Comparison of ENCODE assay signal across 19 mouse cellular contexts in the genomic region with DNA sequence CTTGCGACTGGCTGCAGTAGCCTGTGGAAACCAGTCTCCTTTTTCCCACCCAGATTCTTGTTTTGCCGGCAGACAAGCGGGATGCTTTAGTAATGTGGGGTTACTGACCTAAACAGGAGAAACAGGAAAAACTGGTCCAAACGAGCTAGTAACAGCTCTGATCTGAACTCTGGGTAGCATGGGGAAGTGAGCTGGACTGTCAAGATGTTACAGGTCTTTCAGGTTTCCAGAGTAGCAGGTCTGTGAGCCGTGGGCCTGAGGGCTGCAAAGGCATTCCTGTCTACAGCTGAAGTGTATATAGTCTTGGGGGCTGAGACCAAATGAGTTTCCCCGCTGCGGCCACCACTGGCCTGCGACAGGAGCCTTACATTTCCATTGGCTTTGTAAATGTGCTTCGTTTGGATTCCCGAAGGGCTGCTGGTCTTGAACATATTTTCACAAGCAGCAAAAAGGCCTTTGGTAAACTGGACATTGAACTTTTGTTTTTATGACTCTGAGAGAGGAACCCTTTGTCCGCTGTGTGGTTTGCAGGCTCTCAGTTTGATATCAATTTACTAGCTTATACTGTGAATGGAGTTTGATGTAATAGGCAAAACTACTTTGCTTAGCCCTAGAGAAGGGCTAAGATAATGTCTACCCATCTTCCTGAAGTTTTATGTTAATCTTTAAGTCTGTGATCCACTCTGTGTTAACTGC. TPM values are rescaled to one million over a fixed set of nuclear protein-coding genes. Genes with fewer than 3 reads are reported as not detected.
DNase-seq lines count a peak whose midpoint lies in the region; ATAC-seq lines count a peak whose summit lies in the region.
"Had no signal": no experiment of that assay in that cellular context is flagged by ENCODE, and none has a peak within 500 bp of the region (broad histone marks: within the 10 kb centered on the region; RNA-seq: fewer than 3 reads in every experiment).

No protein-coding gene starts in this region.

- H3K27me3 ChIP-seq in kidney, embryonic 14.5 days (ENCODE audit: control insufficient read depth, insufficient read depth, low read length) = no peaks in the 10 kb centered on the region
- no peaks in the 10 kb centered on the region for H3K27me3 ChIP-seq in neural tube, embryonic 11.5 days (ENCODE audit: control insufficient read depth, insufficient read depth, low read length)
- no peaks in the 10 kb centered on the region for H3K27me3 ChIP-seq in neural tube, embryonic 15.5 days (replicated peaks)
- H3K27me3 ChIP-seq in stomach, embryonic 16.5 days (ENCODE audit: control insufficient read depth, insufficient read depth, low read length) = no peaks in the 10 kb centered on the region
- H3K27me3 ChIP-seq: embryonic facial prominence, embryonic 12.5 days; megakaryocyte, embryonic 14.5 days had no signal

- no peak overlapping the region for H3K4me2 ChIP-seq in kidney, embryonic 14.5 days (replicated peaks; ENCODE audit: low read depth, low read length)
- H3K4me2 ChIP-seq in neural tube, embryonic 11.5 days (ENCODE audit: low read depth) = no peak overlapping the region
- no peak overlapping the region for H3K4me2 ChIP-seq in neural tube, embryonic 15.5 days
- H3K4me2 ChIP-seq in stomach, embryonic 16.5 days (ENCODE audit: low read depth, low read length) = no peak overlapping the region
- H3K4me2 ChIP-seq: embryonic facial prominence, embryonic 12.5 days had no signal

- no peak for DNase-seq in kidney, adult 18-20 months
- DNase-seq in neural tube, embryonic 11.5 days (ENCODE audit: low spot score) = no peak
- DNase-seq in forelimb bud, embryonic 11.5 days (ENCODE audit: low read depth, low spot score) = peak; percentile 45
- no peak for DNase-seq in testis, postnatal 14 days (ENCODE audit: low spot score)
- DNase-seq in left cerebral cortex, postnatal 10 days (ENCODE audit: extremely low spot score in 1 of 2, low spot score in 2 of 2) = no peak
- DNase-seq: cerebellum, adult 2 months; gastrocnemius, adult 2 months; kidney, adult 9 months; layer of hippocampus, postnatal 36 days had no signal

- no peak overlapping the region for H3K9ac ChIP-seq in kidney, embryonic 14.5 days (ENCODE audit: low read depth, low read length)
- H3K9ac ChIP-seq in neural tube, embryonic 11.5 days (ENCODE audit: low read length) = no peak overlapping the region
- no peak overlapping the region for H3K9ac ChIP-seq in neural tube, embryonic 15.5 days (replicated peaks)
- no peak overlapping the region for H3K9ac ChIP-seq in stomach, embryonic 16.5 days (ENCODE audit: low read length)
- H3K9ac ChIP-seq: embryonic facial prominence, embryonic 12.5 days; liver, embryonic 14.5 days had no signal

- no peaks in the 10 kb centered on the region for H3K9me3 ChIP-seq in kidney, embryonic 14.5 days (ENCODE audit: control insufficient read depth, low read length)
- no peaks in the 10 kb centered on the region for H3K9me3 ChIP-seq in neural tube, embryonic 11.5 days (ENCODE audit: control insufficient read depth, low read length)
- H3K9me3 ChIP-seq in neural tube, embryonic 15.5 days (replicated peaks) = no peaks in the 10 kb centered on the region
- H3K9me3 ChIP-seq in stomach, embryonic 16.5 days (replicated peaks; ENCODE audit: control insufficient read depth, low read length) = no peaks in the 10 kb centered on the region
- H3K9me3 ChIP-seq: embryonic facial prominence, embryonic 12.5 days; G1E; heart, embryonic 10.5 days; megakaryocyte, embryonic 14.5 days had no signal

- 50% methylated on average over 11 of the region's 11 CpGs for WGBS in kidney, embryonic 14.5 days
- WGBS in neural tube, embryonic 11.5 days = 62% methylated on average over 11 of the region's 11 CpGs
- 69% methylated on average over 11 of the region's 11 CpGs for whole genome bisulfite sequencing in neural tube, embryonic 15.5 days
- WGBS in stomach, embryonic 16.5 days = 41% methylated on average over 11 of the region's 11 CpGs

- peak; percentile 54; the same call in 1 of the 2 replicates for ATAC-seq in kidney, embryonic 14.5 days (ENCODE audit: low FRiP score, low TSS enrichment)
- no peak for ATAC-seq in neural tube, embryonic 11.5 days (ENCODE audit: insufficient read depth, low FRiP score, low TSS enrichment)
- ATAC-seq in neural tube, embryonic 15.5 days (ENCODE audit: low FRiP score) = no peak
- peak; percentile 71 for ATAC-seq in stomach, embryonic 16.5 days (ENCODE audit: insufficient read depth, low FRiP score)
- ATAC-seq: forebrain, embryonic 14.5 days had no signal

- intact Hi-C loops in left cerebral cortex, postnatal 10 days (cut with DNase I) = no loop called here

- no peak overlapping the region for H3K4me3 ChIP-seq in kidney, embryonic 14.5 days (ENCODE audit: low read length)
- H3K4me3 ChIP-seq in neural tube, embryonic 11.5 days (ENCODE audit: low read depth, low read length) = no peak overlapping the region
- H3K4me3 ChIP-seq in neural tube, embryonic 15.5 days (replicated peaks) = no peak overlapping the region
- no peak overlapping the region for H3K4me3 ChIP-seq in stomach, embryonic 16.5 days (replicated peaks; ENCODE audit: low read length)
- H3K4me3 ChIP-seq: embryonic facial prominence, embryonic 12.5 days; gastrocnemius, adult 2 months; heart, embryonic 10.5 days; megakaryocyte, embryonic 14.5 days had no signal

- H3K27ac ChIP-seq in kidney, embryonic 14.5 days (ENCODE audit: low read depth, low read length) = peak overlapping the region; percentile 9; the same call in 1 of the 2 replicates
- H3K27ac ChIP-seq in neural tube, embryonic 11.5 days (ENCODE audit: low read depth, low read length) = 0 out of 2 replicates have a peak overlapping the region, but pooled peaks have one; percentile 20
- H3K27ac ChIP-seq in neural tube, embryonic 15.5 days (replicated peaks) = no peak overlapping the region
- H3K27ac ChIP-seq in stomach, embryonic 16.5 days (ENCODE audit: low read length) = peak overlapping the region; percentile 30
- H3K27ac ChIP-seq: embryonic facial prominence, embryonic 12.5 days; gastrocnemius, adult 2 months; heart, embryonic 10.5 days; liver, embryonic 14.5 days had no signal

- H3K36me3 ChIP-seq in kidney, embryonic 14.5 days (ENCODE audit: control insufficient read depth, insufficient read depth, low read length) = peaks cover 24% of the 10 kb centered on the region
- peaks cover 7% of the 10 kb centered on the region for H3K36me3 ChIP-seq in neural tube, embryonic 11.5 days (ENCODE audit: control insufficient read depth, insufficient read depth, low read length)
- peaks cover 23% of the 10 kb centered on the region for H3K36me3 ChIP-seq in neural tube, embryonic 15.5 days
- peaks cover 18% of the 10 kb centered on the region; the same call in 1 of the 2 replicates for H3K36me3 ChIP-seq in stomach, embryonic 16.5 days (ENCODE audit: control insufficient read depth, insufficient read depth, low read length)

- 0 out of 2 replicates have a peak, but pooled peaks cover 3% of the 10 kb centered on the region for H3K4me1 ChIP-seq in kidney, embryonic 14.5 days (ENCODE audit: control insufficient read depth, insufficient read depth, low read length)
- no peaks in the 10 kb centered on the region for H3K4me1 ChIP-seq in neural tube, embryonic 11.5 days (ENCODE audit: control insufficient read depth, insufficient read depth, low read length)
- H3K4me1 ChIP-seq in neural tube, embryonic 15.5 days = no peaks in the 10 kb centered on the region
- H3K4me1 ChIP-seq in stomach, embryonic 16.5 days (ENCODE audit: control insufficient read depth, insufficient read depth, low read length) = peaks cover 5% of the 10 kb centered on the region; the same call in 1 of the 2 replicates
- H3K4me1 ChIP-seq: embryonic facial prominence, embryonic 12.5 days had no signal

RNA-seq across cellular contexts. Expression of gene Rnf44, which starts 17.7 kb away (rescaled TPM):
- 74.0 and 92.7 TPM in 2 replicates for polyA plus RNA-seq in kidney, embryonic 14.5 days (2014; fragmentation: Nextera tagmentation; extraction: Ambion mirVana)
- polyA plus RNA-seq in neural tube, embryonic 11.5 days (2014; fragmentation: Nextera tagmentation; extraction: Ambion mirVana) = 126 and 130 TPM in 2 replicates
- polyA plus RNA-seq in neural tube, embryonic 15.5 days (2015; fragmentation: Nextera tagmentation; extraction: Ambion mirVana) = 73.5 and 76.3 TPM in 2 replicates
- 52.5 and 56.5 TPM in 2 replicates for polyA plus RNA-seq in stomach, embryonic 16.5 days (2015; fragmentation: Nextera tagmentation; extraction: Ambion mirVana)
- total RNA-seq in left cerebral cortex, postnatal 10 days (2021) = 100 to 1,000 TPM in 1 of 2 experiments, 10 to 100 TPM in 1; 97.4 to 102 TPM

RNA-seq across cellular contexts. Expression of gene Cdhr2, which starts 25.2 kb away (rescaled TPM):
- 1.2 and 1.9 TPM in 2 replicates for polyA plus RNA-seq in kidney, embryonic 14.5 days (2014; fragmentation: Nextera tagmentation; extraction: Ambion mirVana)
- 0.07 and 0.15 TPM in 2 replicates for polyA plus RNA-seq in neural tube, embryonic 11.5 days (2014; fragmentation: Nextera tagmentation; extraction: Ambion mirVana)
- polyA plus RNA-seq in neural tube, embryonic 15.5 days (2015; fragmentation: Nextera tagmentation; extraction: Ambion mirVana) = 0.22 and 1.4 TPM in 2 replicates
- 9.6 and 9.9 TPM in 2 replicates for polyA plus RNA-seq in stomach, embryonic 16.5 days (2015; fragmentation: Nextera tagmentation; extraction: Ambion mirVana)
- under 1 TPM; 0.34 to 0.51 TPM for total RNA-seq in left cerebral cortex, postnatal 10 days (2021)
- total RNA-seq: G1E; gastrocnemius, adult 2 months; hematopoietic stem cell, adult 5-6 weeks had no signal
- polyA plus RNA-seq: G1E had no signal

RNA-seq across cellular contexts. Expression of gene Faf2, which starts 54.5 kb away (rescaled TPM):
- polyA plus RNA-seq in kidney, embryonic 14.5 days (2014; fragmentation: Nextera tagmentation; extraction: Ambion mirVana) = 87.5 and 126 TPM in 2 replicates
- polyA plus RNA-seq in neural tube, embryonic 11.5 days (2014; fragmentation: Nextera tagmentation; extraction: Ambion mirVana) = 99.0 and 102 TPM in 2 replicates
- 58.1 and 64.7 TPM in 2 replicates for polyA plus RNA-seq in neural tube, embryonic 15.5 days (2015; fragmentation: Nextera tagmentation; extraction: Ambion mirVana)
- 67.4 and 71.9 TPM in 2 replicates for polyA plus RNA-seq in stomach, embryonic 16.5 days (2015; fragmentation: Nextera tagmentation; extraction: Ambion mirVana)
- 10 to 100 TPM; 49.5 to 57.1 TPM for total RNA-seq in left cerebral cortex, postnatal 10 days (2021)

Comparison
In these comparisons a context has a peak if more than half of its experiments do, and no peak if none do; other contexts are left out.
1. ATAC-seq: peak in kidney, embryonic 14.5 days (single experiment) and stomach, embryonic 16.5 days (single experiment); none in neural tube, embryonic 11.5 days (single experiment) and neural tube, embryonic 15.5 days (single experiment).